Mouse (Mus musculus) frontal cortex, adult (tissue): ENCODE data around the gene Tex2.
"Not testable (repeated sequence)": the region's sequence is repeated elsewhere in the genome, so short reads cannot be mapped to it uniquely, and the experiment has no call there.

Experiments
- ATAC-seq: cut with Nextera tagmentation; 2 replicates; pipeline ENCODE4 v1.9.2; 2017; ENCODE audit warnings: mild to moderate bottlenecking, moderate library complexity, mixed read lengths; ENCODE audit not compliant: low TSS enrichment

Gene Tex2

GRCm38 (mm10) chr11:106622056-106622455, 8.8 kb upstream of the Tex2 start:
- no peak for ATAC-seq

- ATAC-seq, result not testable (repeated sequence)
Measured at GRCm38 (mm10) chr11:106618768-106619167, 5.5 kb upstream of the Tex2 start.

- no peak for ATAC-seq
Measured at GRCm38 (mm10) chr11:106617821-106618580, 4.8 kb upstream of the Tex2 start.

- ATAC-seq, result no peak
Measured at GRCm38 (mm10) chr11:106615561-106615960, 2.3 kb upstream of the Tex2 start.

GRCm38 (mm10) chr11:106614339-106614645, 1.1 kb upstream of the Tex2 start:
- ATAC-seq, result no peak

GRCm38 (mm10) chr11:106613638-106614338, 565 bp upstream of the Tex2 start:
- no peak for ATAC-seq

GRCm38 (mm10) chr11:106612209-106612960, 838 bp downstream of the Tex2 start:
- ATAC-seq, result peak; percentile 44; the same call in 1 of the 2 replicates

- ATAC-seq, result no peak
Measured at GRCm38 (mm10) chr11:106609731-106610130, 3.5 kb downstream of the Tex2 start.

GRCm38 (mm10) chr11:106607316-106607715, 5.9 kb downstream of the Tex2 start:
- no peak for ATAC-seq

GRCm38 (mm10) chr11:106606042-106606441, 7.2 kb downstream of the Tex2 start:
- ATAC-seq, result no peak

GRCm38 (mm10) chr11:106603230-106603629, 10.0 kb downstream of the Tex2 start:
- ATAC-seq, result no peak

- no peak for ATAC-seq
Measured at GRCm38 (mm10) chr11:106600124-106600523, 13.1 kb downstream of the Tex2 start.

GRCm38 (mm10) chr11:106599345-106599744, 13.9 kb downstream of the Tex2 start:
- no peak for ATAC-seq

- 0 out of 2 replicates have a peak, but pooled peaks have one; percentile 44 for ATAC-seq
Measured at GRCm38 (mm10) chr11:106598339-106598738, 14.9 kb downstream of the Tex2 start.

GRCm38 (mm10) chr11:106597737-106598330, 15.4 kb downstream of the Tex2 start:
- ATAC-seq, result 0 out of 2 replicates have a peak, but pooled peaks have one; percentile 13

- no peak for ATAC-seq
Measured at GRCm38 (mm10) chr11:106591183-106591582, 22.0 kb downstream of the Tex2 start.

- no peak for ATAC-seq
Measured at GRCm38 (mm10) chr11:106590143-106590542, 23.1 kb downstream of the Tex2 start.

GRCm38 (mm10) chr11:106588781-106589180, 24.4 kb downstream of the Tex2 start:
- no peak for ATAC-seq

GRCm38 (mm10) chr11:106587786-106588519, 25.3 kb downstream of the Tex2 start:
- no peak for ATAC-seq

GRCm38 (mm10) chr11:106583801-106584200, 29.4 kb downstream of the Tex2 start:
- ATAC-seq, result no peak

- no peak for ATAC-seq
Measured at GRCm38 (mm10) chr11:106581357-106581756, 31.9 kb downstream of the Tex2 start.
